Mouse (Mus musculus) liver, postnatal 0 days (tissue): ENCODE results near the gene Afap1l2. TPM values are rescaled to one million over a fixed set of nuclear protein-coding genes. Genes with fewer than 3 reads are reported as not detected.

Experiments used
- ATAC-seq: fragments of 200-750 bp; cut with Nextera tagmentation; 2 replicates; pipeline ENCODE4 v1.8.0; 2017; ENCODE audit warnings: mild to moderate bottlenecking, moderate library complexity
- DNase-seq: peaks from one replicate; pipeline ENCODE4 v3.0.0-alpha.2; 2016
- H3K27ac ChIP-seq: fragments of 300-500 bp; sonication (generic); 2 replicates; pipeline ENCODE4 v1.5.1; 2014; ENCODE audit warnings: antibody characterized with exemption, moderate library complexity, mild to moderate bottlenecking, low read depth
- H3K27me3 ChIP-seq: fragments of 300-500 bp; sonication (generic); 2 replicates; pipeline ENCODE4 v1.6.1; 2014; ENCODE audit warnings: low read length, control low read depth, mixed read lengths; ENCODE audit not compliant: insufficient read depth
- H3K36me3 ChIP-seq: fragments of 300-500 bp; sonication (generic); replicated peaks from 2 replicates; pipeline ENCODE4 v1.6.1; 2014; ENCODE audit warnings: mild to moderate bottlenecking, control low read depth, low read length, moderate library complexity, mixed read lengths; ENCODE audit not compliant: insufficient read depth
- H3K4me1 ChIP-seq: fragments of 300-500 bp; sonication (generic); 2 replicates; pipeline ENCODE4 v1.6.1; 2014; ENCODE audit warnings: antibody characterized with exemption, mild to moderate bottlenecking, control low read depth; ENCODE audit not compliant: insufficient read depth
- H3K4me2 ChIP-seq: fragments of 300-500 bp; sonication (generic); 2 replicates; pipeline ENCODE4 v1.6.1; 2014; ENCODE audit warnings: low read depth, mild to moderate bottlenecking, low read length, moderate library complexity, mixed read lengths
- H3K4me3 ChIP-seq: fragments of 300-500 bp; sonication (generic); 2 replicates; pipeline ENCODE4 v1.5.1; 2014; ENCODE audit warnings: low read depth, low read length
- H3K9ac ChIP-seq: fragments of 300-500 bp; sonication (generic); replicated peaks from 2 replicates; pipeline ENCODE4 v1.6.1; 2014; ENCODE audit warnings: mild to moderate bottlenecking, moderate library complexity
- H3K9me3 ChIP-seq: fragments of 300-500 bp; sonication (generic); 2 replicates; pipeline ENCODE4 v1.6.1; 2016; ENCODE audit warnings: mild to moderate bottlenecking, control low read depth, low read length, mixed read lengths
- CTCF ChIP-seq: sonication (generic); IDR thresholded peaks from 2 replicates; pipeline ENCODE4 v1.5.1; 2016; ENCODE audit warnings: antibody characterized with exemption, low read depth
- EP300 ChIP-seq: IDR thresholded peaks from 2 replicates; pipeline ENCODE4 v1.6.1; 2016; ENCODE audit warnings: antibody characterized with exemption, low read depth, mild to moderate bottlenecking
- WGBS: fragments of 180-500 bp; shearing (Covaris S2); extraction: QIAGEN DNeasy Blood & Tissue Kit; methylation state at CpG from one replicate; pipeline ENCODE4 v1.1.7; 2014; ENCODE audit not compliant: insufficient replicate concordance; 5-methylcytosine and 5-hydroxymethylcytosine counted together
- polyA plus RNA-seq: library from polyadenylated mRNA; unstranded; fragments of >200 nt; fragmentation: Nextera tagmentation; extraction: Ambion mirVana; gene quantifications from 2 replicates; pipeline ENCODE4 v1.2.1, GENCODE M21; 2015

Gene Afap1l2
- polyA plus RNA-seq, 1 experiment from 2014 or later, result 1.1 TPM

- ATAC-seq (no peak), DNase-seq (no peak)
- no peak overlapping the region for H3K4me3 ChIP-seq
- H3K9ac ChIP-seq, result no peak overlapping the region
- H3K27me3 ChIP-seq, result no peaks in the 10 kb centered on the region
- no peaks in the 10 kb centered on the region for H3K9me3 ChIP-seq
- TF ChIP-seq EP300 (no peak), CTCF (peak; percentile 22; the same call in 1 of the 2 replicates)
- H3K4me1 ChIP-seq, result no peaks in the 10 kb centered on the region
- WGBS, result 84% methylated on average over 7 of the region's 7 CpGs
- no peak overlapping the region for H3K4me2 ChIP-seq
- H3K27ac ChIP-seq, result no peak overlapping the region
- H3K36me3 ChIP-seq, result no peaks in the 10 kb centered on the region
Observed at GRCm38 (mm10) chr19:56935777-56936176, 72.3 kb downstream of the Afap1l2 start.

- no peaks in the 10 kb centered on the region for H3K9me3 ChIP-seq
- H3K4me3 ChIP-seq, result no peak overlapping the region
- H3K36me3 ChIP-seq, result no peaks in the 10 kb centered on the region
- ATAC-seq (no peak), DNase-seq (no peak)
- no peak overlapping the region for H3K9ac ChIP-seq
- H3K4me2 ChIP-seq, result no peak overlapping the region
- no peak for TF ChIP-seq CTCF
- no peak for TF ChIP-seq EP300
- H3K4me1 ChIP-seq, result no peaks in the 10 kb centered on the region
- WGBS, result 84% methylated on average over 6 of the region's 6 CpGs
- H3K27ac ChIP-seq, result no peak overlapping the region
- H3K27me3 ChIP-seq, result no peaks in the 10 kb centered on the region
Observed at GRCm38 (mm10) chr19:56935111-56935510, 72.9 kb downstream of the Afap1l2 start.

GRCm38 (mm10) chr19:56933800-56934199, 74.2 kb downstream of the Afap1l2 start:
- H3K9me3 ChIP-seq, result no peaks in the 10 kb centered on the region
- 72% methylated on average over 3 of the region's 3 CpGs for WGBS
- H3K9ac ChIP-seq, result no peak overlapping the region
- no peak for ATAC-seq
- TF ChIP-seq CTCF (no peak), EP300 (no peak)
- no peaks in the 10 kb centered on the region for H3K27me3 ChIP-seq
- DNase-seq, result no peak
- no peak overlapping the region for H3K4me2 ChIP-seq
- no peak overlapping the region for H3K27ac ChIP-seq
- no peak overlapping the region for H3K4me3 ChIP-seq
- H3K36me3 ChIP-seq, result no peaks in the 10 kb centered on the region
- H3K4me1 ChIP-seq, result no peaks in the 10 kb centered on the region

- no peak overlapping the region for H3K4me3 ChIP-seq
- no peaks in the 10 kb centered on the region for H3K27me3 ChIP-seq
- 64% methylated on average over 9 of the region's 9 CpGs for WGBS
- H3K4me1 ChIP-seq, result no peaks in the 10 kb centered on the region
- no peak for DNase-seq
- no peak for ATAC-seq
- no peaks in the 10 kb centered on the region for H3K9me3 ChIP-seq
- H3K36me3 ChIP-seq, result no peaks in the 10 kb centered on the region
- no peak overlapping the region for H3K27ac ChIP-seq
- no peak overlapping the region for H3K9ac ChIP-seq
- TF ChIP-seq CTCF (peak; percentile 6; the same call in 1 of the 2 replicates), EP300 (no peak)
- H3K4me2 ChIP-seq, result no peak overlapping the region
Observed at GRCm38 (mm10) chr19:56930029-56930428, 78.0 kb downstream of the Afap1l2 start.

GRCm38 (mm10) chr19:56929392-56929791, 78.6 kb downstream of the Afap1l2 start:
- no peaks in the 10 kb centered on the region for H3K4me1 ChIP-seq
- TF ChIP-seq EP300 (no peak), CTCF (no peak)
- WGBS, result 55% methylated on average over 3 of the region's 3 CpGs
- H3K36me3 ChIP-seq, result no peaks in the 10 kb centered on the region
- DNase-seq (no peak), ATAC-seq (no peak)
- no peaks in the 10 kb centered on the region for H3K27me3 ChIP-seq
- H3K9me3 ChIP-seq, result no peaks in the 10 kb centered on the region
- H3K4me2 ChIP-seq, result no peak overlapping the region
- no peak overlapping the region for H3K9ac ChIP-seq
- H3K4me3 ChIP-seq, result no peak overlapping the region
- H3K27ac ChIP-seq, result no peak overlapping the region

GRCm38 (mm10) chr19:56921744-56922143, 86.3 kb downstream of the Afap1l2 start:
- Histone ChIP-seq H3K27ac (no peak overlapping the region), H3K4me2 (no peak overlapping the region), H3K9me3 (no peaks in the 10 kb centered on the region), H3K4me1 (no peaks in the 10 kb centered on the region), H3K4me3 (no peak overlapping the region), H3K27me3 (no peaks in the 10 kb centered on the region), H3K36me3 (no peaks in the 10 kb centered on the region), H3K9ac (no peak overlapping the region)
- TF ChIP-seq EP300 (no peak), CTCF (no peak)
- ATAC-seq (no peak), DNase-seq (no peak)
- WGBS, result 68% methylated on average over 5 of the region's 5 CpGs

- no peak overlapping the region for H3K4me3 ChIP-seq
- no peaks in the 10 kb centered on the region for H3K4me1 ChIP-seq
- TF ChIP-seq CTCF (no peak), EP300 (no peak)
- no peak overlapping the region for H3K27ac ChIP-seq
- 77% methylated on average over 13 of the region's 13 CpGs for WGBS
- H3K36me3 ChIP-seq, result no peaks in the 10 kb centered on the region
- DNase-seq (no peak), ATAC-seq (no peak)
- no peak overlapping the region for H3K9ac ChIP-seq
- no peak overlapping the region for H3K4me2 ChIP-seq
- no peaks in the 10 kb centered on the region for H3K27me3 ChIP-seq
- no peaks in the 10 kb centered on the region for H3K9me3 ChIP-seq
Observed at GRCm38 (mm10) chr19:56920232-56920631, 87.8 kb downstream of the Afap1l2 start.
